16 mouse cellular contexts compared by ENCODE assay signal in genomic region chr1:22535049-22535448, GRCm38 (mm10).
"Had no signal": no experiment of that assay in that cellular context is flagged by ENCODE, and none has a peak within 500 bp of the region (broad histone marks: within the 10 kb centered on the region; RNA-seq: fewer than 3 reads in every experiment).

No protein-coding gene starts in this region.

- H3K27ac ChIP-seq: neural tube, embryonic 13.5 days; neural tube, embryonic 15.5 days; stomach, embryonic 15.5 days; stomach, postnatal 0 days had no signal

- DNase-seq: retina, postnatal 1 day; right cerebral cortex, adult 18-20 months; right cerebral cortex, postnatal 14 days; right cerebral cortex, postnatal 25 days; right cerebral cortex, postnatal 4 days; spleen, adult 18-20 months; thymus, adult 18-20 months; thymus, adult 2 months; thymus, postnatal 14 days; thymus, postnatal 25 days; thymus, postnatal 36 days; thymus, postnatal 4 days had no signal

- H3K4me2 ChIP-seq: neural tube, embryonic 13.5 days; neural tube, embryonic 15.5 days; stomach, embryonic 15.5 days had no signal

- H3K36me3 ChIP-seq: neural tube, embryonic 13.5 days; neural tube, embryonic 15.5 days; stomach, embryonic 15.5 days had no signal

- H3K9ac ChIP-seq: neural tube, embryonic 13.5 days; neural tube, embryonic 15.5 days; stomach, embryonic 15.5 days had no signal

- H3K9me3 ChIP-seq: neural tube, embryonic 13.5 days; neural tube, embryonic 15.5 days; stomach, embryonic 15.5 days had no signal

- H3K4me3 ChIP-seq: neural tube, embryonic 13.5 days; neural tube, embryonic 15.5 days; stomach, embryonic 15.5 days had no signal
